Mouse (Mus musculus) liver, embryonic 18 days (tissue): ENCODE measurements around the gene H2-T3. TPM values are rescaled to one million over a fixed set of nuclear protein-coding genes. Genes with fewer than 3 reads are reported as not detected.

Source experiments
- polyA plus RNA-seq: library from polyadenylated mRNA; depleted of rRNA; stranded (reverse); fragments of >200 nt; gene quantifications from 2 replicates; pipeline ENCODE4 v1.2.3, GENCODE M21; 2012; rRNA removed

Gene H2-T3
- polyA plus RNA-seq = 0.07 TPM in 1 of 2 replicates, not detected in the other

GRCm38 (mm10) chr17:36190169-36190507 is at the start of gene H2-T3:
TSS of gene H2-T3 (minus strand) at chr17:36190287.

GRCm38 (mm10) chr17:36168039-36168652 is 21.9 kb downstream of the H2-T3 start, which contains the start of gene Gm8909:
TSS of gene Gm8909 (minus strand) at chr17:36168537.

Other genes with a start within 250 kb of the H2-T3 start
- 33.2 and 37.2 TPM in 2 replicates for gene Abcf1, start 220.5 kb downstream of the H2-T3 start, polyA plus RNA-seq
- 4.6 and 5.7 TPM in 2 replicates for gene Gnl1, start 210.4 kb downstream of the H2-T3 start, polyA plus RNA-seq
- gene Prr3, start 210.1 kb downstream of the H2-T3 start, polyA plus RNA-seq = 6.0 and 6.7 TPM in 2 replicates
- gene H2-T24, start 169.7 kb downstream of the H2-T3 start, polyA plus RNA-seq = 14.1 and 14.9 TPM in 2 replicates
- 112 and 121 TPM in 2 replicates for gene H2-T23, start 157.4 kb downstream of the H2-T3 start, polyA plus RNA-seq
- 14.6 and 16.9 TPM in 2 replicates for gene H2-T22, start 147.5 kb downstream of the H2-T3 start, polyA plus RNA-seq
- not detected in 2 replicates for gene Gm6034, start 147.3 kb downstream of the H2-T3 start, polyA plus RNA-seq
- gene Gm11127, start 131.9 kb downstream of the H2-T3 start, polyA plus RNA-seq = 0.03 and 0.16 TPM in 2 replicates
- 0.01 TPM in 1 of 2 replicates, not detected in the other for gene Gm19684, start 68.6 kb downstream of the H2-T3 start, polyA plus RNA-seq
- not detected in 2 replicates for gene Gm7030, start 60.9 kb downstream of the H2-T3 start, polyA plus RNA-seq
- gene Gm8909, start 21.8 kb downstream of the H2-T3 start, polyA plus RNA-seq = 0.04 TPM in 1 of 2 replicates, not detected in the other
- 33.0 and 35.2 TPM in 2 replicates for gene Rpp21, start 67.8 kb upstream of the H2-T3 start, polyA plus RNA-seq
- 9.4 and 11.7 TPM in 2 replicates for gene Trim39, start 82.0 kb upstream of the H2-T3 start, polyA plus RNA-seq
- gene H2-M10.2, start 96.2 kb upstream of the H2-T3 start, polyA plus RNA-seq = not detected in 2 replicates
- gene H2-M10.1, start 135.9 kb upstream of the H2-T3 start, polyA plus RNA-seq = not detected in 2 replicates
- gene H2-M10.3, start 178.1 kb upstream of the H2-T3 start, polyA plus RNA-seq = not detected in 2 replicates